Mouse (Mus musculus) mouse embryonic stem cell (cell line): ENCODE data around the gene Tuba3b.

Experiments
- in situ Hi-C, 2 experiments: fragments of 300-500 bp; cut with MboI; formaldehyde crosslinking; loops; 1 replicate in 1 of 2; 3 replicates in 1 of 2; pipeline ENCODE4 v1.14.3; 2019 to 2020; ENCODE audit warnings: low sequenced_read_pairs in 2 of 2, low pct_unique_long_range_greater_than_20kb in 1 of 2, mixed read lengths in 1 of 2; ENCODE audit not compliant: unreplicated experiment in 1 of 2

Gene Tuba3b

GRCm38 (mm10) chr6:145615666-145616210 is at the start of gene Tuba3b:
TSS of gene Tuba3b (plus strand) at chr6:145615757.
- in situ Hi-C loops, result no loop called here

GRCm38 (mm10) chr6:145567296-145567695 is 48.3 kb upstream of the Tuba3b start:
- in situ Hi-C loops, result no loop called here

- in situ Hi-C loops, result no loop called here
Measured at GRCm38 (mm10) chr6:145567832-145568231, 47.7 kb upstream of the Tuba3b start.

GRCm38 (mm10) chr6:145568701-145569100 is 46.9 kb upstream of the Tuba3b start:
- in situ Hi-C loops, result no loop called here

- in situ Hi-C loops, result no loop called here
Measured at GRCm38 (mm10) chr6:145573250-145574013, 42.1 kb upstream of the Tuba3b start.

GRCm38 (mm10) chr6:145576762-145577161 is 38.8 kb upstream of the Tuba3b start:
- in situ Hi-C loops, result no loop called here

- in situ Hi-C loops, result no loop called here
Measured at GRCm38 (mm10) chr6:145578457-145579185, 36.9 kb upstream of the Tuba3b start.

GRCm38 (mm10) chr6:145579761-145580160 is 35.8 kb upstream of the Tuba3b start:
- in situ Hi-C loops, result no loop called here

- in situ Hi-C loops, result no loop called here
Measured at GRCm38 (mm10) chr6:145581366-145582170, 34.0 kb upstream of the Tuba3b start.

- in situ Hi-C loops, result no loop called here
Measured at GRCm38 (mm10) chr6:145585052-145585973, 30.2 kb upstream of the Tuba3b start.

GRCm38 (mm10) chr6:145590501-145591293 is 24.9 kb upstream of the Tuba3b start:
- in situ Hi-C loops, result no loop called here

- in situ Hi-C loops, result no loop called here
Measured at GRCm38 (mm10) chr6:145591578-145591977, 24.0 kb upstream of the Tuba3b start.

GRCm38 (mm10) chr6:145592036-145592435 is 23.5 kb upstream of the Tuba3b start:
- in situ Hi-C loops, result no loop called here

GRCm38 (mm10) chr6:145592531-145592998 is 23.0 kb upstream of the Tuba3b start:
- in situ Hi-C loops, result no loop called here

- in situ Hi-C loops, result no loop called here
Measured at GRCm38 (mm10) chr6:145593991-145594390, 21.6 kb upstream of the Tuba3b start.

GRCm38 (mm10) chr6:145595905-145596304 is 19.7 kb upstream of the Tuba3b start:
- in situ Hi-C loops, result no loop called here
